Mouse (Mus musculus): ENCODE data around the gene 1810049J17Rik. TPM values are rescaled to one million over a fixed set of nuclear protein-coding genes. Genes with fewer than 3 reads are reported as not detected.

1810049J17Rik gene
- total RNA-seq, 2 experiments from 2014 or later: 1.2 to 2.6 TPM

DNA sequence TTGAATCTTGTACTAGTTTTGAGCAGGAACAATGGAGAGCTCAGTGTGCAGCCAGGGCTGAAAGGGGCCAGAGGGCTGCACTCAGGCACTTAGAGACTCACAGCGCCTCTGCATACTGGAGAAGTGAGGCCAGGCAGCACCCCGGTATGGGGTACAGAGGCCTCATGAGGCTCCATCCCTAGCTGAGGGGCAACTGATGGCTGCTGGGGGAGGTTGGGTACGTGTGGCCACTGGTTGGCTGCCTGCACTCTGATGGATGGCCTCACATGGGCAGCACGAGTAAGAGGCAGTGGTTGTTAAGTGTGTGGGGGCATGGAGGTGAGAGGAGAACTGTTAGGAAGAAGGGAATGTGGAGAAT, 19.7 kb upstream of the 1810049J17Rik start:
- intact Hi-C loops (cut with DNase I): no loop called here
- DNase-seq (ENCODE audit: extremely low spot score in 1 of 2, low spot score in 2 of 2): no peak
- Histone ChIP-seq H3K27ac (no peak overlapping the region), H3K4me3 (no peak overlapping the region)
- TF ChIP-seq CTCF (IDR thresholded peaks at IDR 0.05): no peak

DNA sequence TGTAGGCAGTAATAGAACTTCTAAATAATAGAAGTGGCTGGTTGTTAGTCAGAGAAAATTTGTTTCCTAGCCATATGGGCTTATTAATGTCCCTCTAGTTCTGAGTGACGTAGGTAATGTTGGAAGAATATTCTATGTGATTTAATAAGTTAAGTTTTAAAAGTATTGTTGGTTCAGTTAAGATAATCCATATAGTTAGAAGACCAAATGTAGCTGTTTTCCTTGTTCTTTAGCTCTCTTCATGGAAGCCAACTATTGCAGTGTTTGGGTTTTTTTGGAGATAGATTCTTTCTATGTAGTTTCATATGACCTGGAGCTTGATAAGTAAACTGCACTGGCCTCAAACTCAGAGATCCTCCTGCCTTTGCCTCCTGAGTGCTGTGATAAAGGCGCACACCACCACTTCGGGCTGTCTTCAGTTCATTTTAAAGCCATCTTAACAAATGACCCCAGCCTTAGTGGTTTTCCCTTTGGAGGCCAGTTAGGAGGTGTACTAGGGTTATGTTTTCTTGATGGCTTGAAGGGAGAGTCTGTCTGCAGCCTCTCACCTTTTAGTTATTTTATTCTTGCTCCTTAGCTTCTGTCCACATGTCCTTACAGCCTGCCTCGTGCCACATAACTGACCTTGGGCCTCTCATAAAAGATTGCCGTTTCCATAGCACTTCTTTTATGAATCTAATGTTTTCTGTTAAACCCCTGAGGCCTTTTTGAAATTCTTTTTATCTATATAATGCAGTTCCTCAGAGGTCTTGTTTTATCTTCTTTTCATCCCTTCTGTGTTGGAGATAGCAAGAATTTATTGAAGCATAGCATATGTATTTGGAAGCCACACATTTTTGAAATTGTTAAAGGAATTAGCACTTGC, 19.1 kb upstream of the 1810049J17Rik start:
- intact Hi-C loops (cut with DNase I): no loop called here
- no peak for DNase-seq (ENCODE audit: extremely low spot score in 1 of 2, low spot score in 2 of 2)
- TF ChIP-seq CTCF (IDR thresholded peaks at IDR 0.05): no peak
- H3K4me3 ChIP-seq: no peak overlapping the region
- no peak overlapping the region for H3K27ac ChIP-seq

DNA sequence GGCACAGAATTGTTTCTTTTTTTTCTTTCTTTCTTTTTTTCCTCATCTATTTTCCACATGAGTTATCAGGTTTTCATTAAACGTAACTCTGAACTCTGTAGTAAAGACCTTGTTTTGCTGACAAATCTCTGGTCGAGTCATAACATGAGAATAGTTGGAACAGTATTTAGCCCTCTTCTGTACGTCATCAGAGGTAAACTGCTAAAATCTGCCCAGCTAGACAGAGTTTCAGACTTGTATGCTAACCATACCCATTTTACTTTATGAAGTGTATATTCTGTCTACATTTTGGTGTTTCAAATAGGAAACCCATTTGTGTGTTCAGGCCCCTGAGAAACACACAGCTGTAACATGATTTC, 16.1 kb upstream of the 1810049J17Rik start:
- Histone ChIP-seq H3K4me3 (no peak overlapping the region), H3K27ac (no peak overlapping the region)
- no peak for TF ChIP-seq CTCF (IDR thresholded peaks at IDR 0.05)
- intact Hi-C loops (cut with DNase I): no loop called here
- DNase-seq (ENCODE audit: extremely low spot score in 1 of 2, low spot score in 2 of 2): no peak

DNA sequence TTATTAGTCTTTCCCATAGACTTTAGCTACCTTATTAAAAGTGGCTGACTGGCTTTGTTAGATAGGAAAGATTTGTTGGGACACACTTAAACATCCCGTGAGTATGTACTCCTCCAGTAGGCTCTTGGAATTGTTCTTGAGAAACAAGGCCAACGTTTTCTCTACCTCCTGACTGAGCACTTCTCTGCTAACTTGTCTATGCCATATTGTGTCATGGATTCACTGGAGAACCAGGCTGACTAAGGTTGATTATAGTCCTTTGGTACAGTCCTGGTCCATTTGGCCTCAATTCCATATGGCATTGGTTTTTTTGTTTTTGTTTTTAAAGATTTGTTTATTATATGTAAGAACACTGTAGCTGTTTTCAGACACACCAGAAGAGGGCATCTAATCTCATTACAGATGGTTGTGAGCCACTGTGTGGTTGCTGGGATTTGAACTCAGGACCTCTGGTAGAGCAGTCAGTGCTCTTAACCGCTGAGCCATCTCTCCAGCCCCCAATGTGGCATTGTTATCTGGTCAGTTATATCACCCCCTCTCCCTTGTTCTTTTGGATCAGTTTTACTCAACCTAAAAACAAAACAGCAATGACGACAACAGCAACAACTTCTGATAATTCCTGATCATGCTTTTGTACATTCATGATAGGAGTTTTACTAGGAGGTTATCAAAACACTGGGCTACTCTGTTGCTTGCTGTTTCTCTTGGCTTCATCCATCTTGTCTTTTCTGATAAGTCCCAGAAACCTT, 15.5 kb upstream of the 1810049J17Rik start:
- H3K27ac ChIP-seq: no peak overlapping the region
- intact Hi-C loops (cut with DNase I): no loop called here
- H3K4me3 ChIP-seq: no peak overlapping the region
- TF ChIP-seq CTCF (IDR thresholded peaks at IDR 0.05): no peak
- no peak for DNase-seq (ENCODE audit: extremely low spot score in 1 of 2, low spot score in 2 of 2)

DNA sequence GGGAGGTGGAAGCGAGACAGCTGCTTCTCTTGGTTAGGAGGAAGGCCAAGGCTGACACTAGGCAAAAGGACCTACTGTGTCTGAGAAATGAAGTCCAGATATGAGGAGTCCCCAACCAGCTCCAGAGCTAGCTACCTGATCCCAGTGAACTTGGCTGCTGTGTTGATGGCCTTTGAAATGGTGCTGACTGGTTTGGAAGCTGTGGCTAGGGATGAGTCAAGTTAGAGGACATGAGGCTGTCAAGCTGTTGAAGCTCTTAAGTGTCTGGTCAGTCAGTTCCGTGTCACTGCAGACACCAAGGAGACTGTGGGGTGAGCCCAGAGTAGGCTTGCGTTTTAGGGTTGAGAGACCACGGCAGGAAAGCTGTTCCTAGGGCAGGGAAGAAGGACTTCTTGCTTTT, 12.7 kb upstream of the 1810049J17Rik start:
- no peak for TF ChIP-seq CTCF (IDR thresholded peaks at IDR 0.05)
- intact Hi-C loops (cut with DNase I): no loop called here
- no peak overlapping the region for H3K4me3 ChIP-seq
- DNase-seq (ENCODE audit: extremely low spot score in 1 of 2, low spot score in 2 of 2): no peak
- no peak overlapping the region for H3K27ac ChIP-seq

DNA sequence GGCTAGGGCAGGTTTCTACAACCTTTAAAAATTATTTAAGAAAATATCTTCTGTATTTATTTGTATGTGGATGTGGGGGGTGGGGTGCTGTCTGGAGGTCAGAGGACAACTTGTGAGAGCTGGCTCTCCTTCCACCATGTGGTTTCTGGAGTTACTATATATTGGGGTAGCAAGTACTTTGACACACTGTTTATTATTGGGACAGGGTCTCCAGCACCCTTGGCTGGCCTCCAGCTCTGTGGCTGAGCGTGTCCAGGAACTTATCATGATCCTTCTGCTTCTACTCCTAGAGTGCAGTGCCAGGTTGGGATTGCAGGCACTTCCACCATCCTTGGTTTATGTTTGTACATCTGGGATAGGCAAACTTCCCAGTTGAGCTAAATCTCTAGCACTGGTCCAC, 9.6 kb upstream of the 1810049J17Rik start:
- Histone ChIP-seq H3K4me3 (no peak overlapping the region), H3K27ac (no peak overlapping the region)
- no peak for DNase-seq (ENCODE audit: extremely low spot score in 1 of 2, low spot score in 2 of 2)
- TF ChIP-seq CTCF (IDR thresholded peaks at IDR 0.05): no peak
- intact Hi-C loops (cut with DNase I): no loop called here

DNA sequence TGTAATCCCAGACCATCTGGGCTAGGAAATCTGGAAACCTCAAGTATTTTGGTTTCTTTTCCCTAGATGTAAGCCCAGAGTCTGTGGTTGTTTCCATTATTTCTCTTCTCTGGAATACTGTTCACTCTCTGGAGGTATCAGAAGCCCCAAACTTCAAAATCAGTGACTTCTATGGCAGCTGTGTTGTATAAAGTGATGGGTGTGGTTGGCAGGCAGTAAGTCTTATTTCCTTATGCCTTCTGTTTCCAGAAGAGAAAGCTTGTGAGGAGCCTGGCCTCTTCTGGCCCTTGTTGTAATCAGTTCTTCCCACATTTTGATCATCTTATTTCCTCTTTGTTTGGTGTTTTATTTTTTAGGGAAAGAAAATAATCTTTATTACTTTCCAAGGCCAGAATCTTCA, 9.2 kb upstream of the 1810049J17Rik start:
- no peak for TF ChIP-seq CTCF (IDR thresholded peaks at IDR 0.05)
- Histone ChIP-seq H3K4me3 (no peak overlapping the region), H3K27ac (no peak overlapping the region)
- DNase-seq (ENCODE audit: extremely low spot score in 1 of 2, low spot score in 2 of 2): no peak
- intact Hi-C loops (cut with DNase I): no loop called here

DNA sequence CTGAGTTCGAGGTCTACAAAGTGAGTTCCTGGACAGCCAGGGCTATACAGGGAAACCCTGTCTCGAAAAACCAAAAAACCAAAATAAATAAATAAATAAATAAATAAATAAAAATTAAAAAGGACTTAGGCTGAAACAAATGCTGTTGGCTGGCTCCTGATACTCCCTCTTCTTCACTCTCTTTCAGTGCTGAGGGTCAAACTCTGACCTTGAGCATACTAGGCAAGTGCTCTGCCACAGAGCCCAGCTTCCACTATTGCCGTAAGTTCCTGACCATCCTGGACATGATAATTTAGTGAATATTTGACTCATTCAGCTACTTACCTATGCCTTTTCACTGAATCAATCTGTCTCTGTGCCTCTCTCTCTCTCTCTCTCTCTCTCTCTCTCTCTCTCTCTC, 8.7 kb upstream of the 1810049J17Rik start:
- intact Hi-C loops (cut with DNase I): no loop called here
- TF ChIP-seq CTCF (IDR thresholded peaks at IDR 0.05): no peak
- no peak for DNase-seq (ENCODE audit: extremely low spot score in 1 of 2, low spot score in 2 of 2)
- Histone ChIP-seq H3K4me3 (no peak overlapping the region), H3K27ac (no peak overlapping the region)

DNA sequence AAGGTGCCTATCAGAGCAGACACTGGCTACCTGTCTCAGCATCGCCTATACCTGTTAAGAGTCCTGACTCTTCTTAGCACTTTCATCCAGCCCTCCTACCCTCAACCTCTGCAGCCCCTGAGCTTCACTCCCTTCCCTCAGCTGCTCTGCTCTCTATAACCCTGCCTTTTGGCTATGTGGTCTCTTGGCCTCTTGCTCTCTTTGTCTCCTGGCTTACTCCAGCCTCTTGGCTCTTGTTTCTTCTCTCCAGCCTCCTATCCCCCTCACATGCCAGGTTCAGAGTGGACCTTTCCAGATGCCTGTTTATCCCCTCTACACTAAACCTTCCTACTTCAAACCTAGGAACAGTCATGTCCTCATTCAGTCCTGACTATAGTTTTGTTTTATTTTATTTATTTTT, 2.6 kb upstream of the 1810049J17Rik start:
- no peak overlapping the region for H3K4me3 ChIP-seq
- intact Hi-C loops (cut with DNase I): loop anchor here (5.0 to 10.0 kb wide), 4 partner anchors 117 to 920 kb away; partner anchors contain the start of genes Mtmr12 and Pdzd2
- DNase-seq (ENCODE audit: extremely low spot score in 1 of 2, low spot score in 2 of 2): no peak

DNA sequence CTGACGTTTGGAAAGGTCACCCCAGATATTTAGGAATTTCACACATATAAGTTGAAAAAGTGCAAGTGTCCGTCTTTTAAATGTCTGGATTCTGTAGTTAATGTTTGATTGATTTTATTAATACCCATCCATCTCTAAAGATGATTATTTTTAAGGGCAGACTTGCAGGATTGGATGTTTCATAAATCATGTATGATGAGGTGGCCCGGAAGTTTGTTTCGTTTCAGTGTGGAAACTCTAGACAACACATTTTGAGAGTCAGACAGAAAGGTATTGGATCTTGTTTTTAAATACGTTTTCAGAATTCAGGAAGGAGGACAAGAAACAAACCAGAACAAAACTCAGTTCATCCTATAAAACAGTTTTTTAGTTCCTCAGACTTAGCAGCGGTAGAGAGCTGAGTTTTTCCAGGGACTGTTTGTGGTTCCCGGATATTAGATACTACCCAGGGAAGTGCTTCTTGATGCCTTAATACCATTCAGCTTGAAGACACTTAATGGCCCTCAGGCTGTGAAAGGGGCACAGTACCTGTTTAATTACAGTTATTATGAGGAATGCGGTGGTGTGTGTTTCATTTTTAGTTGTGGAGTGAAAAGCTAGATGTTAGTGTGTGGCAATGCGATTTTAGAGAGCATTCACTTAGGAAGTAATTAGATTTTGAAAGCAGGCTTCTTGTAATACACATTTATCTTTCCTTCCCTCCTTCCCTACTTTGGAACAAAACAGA, 1.1 kb upstream of the 1810049J17Rik start:
- intact Hi-C loops (cut with DNase I): loop anchor here (5.0 to 10.0 kb wide), 4 partner anchors 116 to 918 kb away; partner anchors contain the start of genes Mtmr12 and Pdzd2
- H3K4me3 ChIP-seq: peak overlapping the region; percentile 100
- no peak for DNase-seq (ENCODE audit: extremely low spot score in 1 of 2, low spot score in 2 of 2)
- no peak for TF ChIP-seq CTCF (IDR thresholded peaks at IDR 0.05)
- H3K27ac ChIP-seq: no peak overlapping the region

More for the DNA sequence above, 2.6 kb upstream of the 1810049J17Rik start:
- no peak for TF ChIP-seq CTCF (IDR thresholded peaks at IDR 0.05)
- H3K27ac ChIP-seq: no peak overlapping the region

DNA sequence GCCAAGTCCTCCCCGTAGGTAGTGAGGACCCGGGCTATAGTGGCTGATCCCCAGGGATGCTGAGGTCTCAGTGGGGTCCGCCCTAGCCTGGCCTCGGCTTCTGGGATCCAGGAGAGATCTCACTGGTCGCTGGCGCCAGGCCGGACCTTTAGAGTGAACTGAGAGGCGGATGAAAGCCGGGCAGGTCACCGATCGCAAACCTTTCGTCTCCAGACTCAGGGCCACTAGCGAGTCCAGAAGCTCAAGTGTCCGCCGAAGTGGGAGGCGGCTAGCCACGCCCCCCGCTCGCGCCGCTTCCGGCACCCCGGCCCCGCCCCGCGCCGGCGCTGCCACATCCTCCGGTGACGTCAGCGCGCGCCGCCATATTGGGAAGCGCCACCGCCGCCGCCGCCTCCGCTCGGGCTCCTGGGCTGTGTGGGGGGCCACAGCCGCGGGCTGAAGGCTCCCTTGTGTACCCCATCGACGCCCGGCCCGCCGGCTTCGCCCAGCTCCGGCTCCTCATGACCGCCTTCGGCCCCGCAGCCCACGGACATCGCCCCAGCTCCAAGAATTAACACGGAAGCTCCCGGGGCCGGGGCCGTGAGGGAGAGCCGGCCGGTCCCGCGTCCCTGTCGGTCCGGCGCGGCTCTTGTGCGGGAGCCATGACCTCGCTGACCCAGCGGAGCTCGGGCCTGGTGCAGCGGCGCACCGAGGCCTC, 460 bp downstream of the 1810049J17Rik start, which contains the start of gene Golph3:
Gene Golph3, plus strand, starts transcription at position 360 of the 697 bp plus-strand sequence.
- no peak for TF ChIP-seq CTCF (IDR thresholded peaks at IDR 0.05)
- peak; percentile 96 for DNase-seq (ENCODE audit: extremely low spot score in 1 of 2, low spot score in 2 of 2)
- H3K4me3 ChIP-seq: peak within 1 kb of the TSS; percentile 100
- peak within 1 kb of the TSS; percentile 99 for H3K27ac ChIP-seq
- intact Hi-C loops (cut with DNase I): loop anchor here (5.0 to 10.0 kb wide), 4 partner anchors 114 to 916 kb away; partner anchors contain the start of genes Mtmr12 and Pdzd2
